Mouse (Mus musculus) heart, embryonic 12.5 days (tissue): ENCODE results near the gene Grin2c. TPM values are rescaled to one million over a fixed set of nuclear protein-coding genes. Genes with fewer than 3 reads are reported as not detected.

ENCODE experiments used
- ATAC-seq: fragments of 200-750 bp; cut with Nextera tagmentation; 2 replicates; pipeline ENCODE4 v1.8.0; 2017; ENCODE audit warnings: moderate TSS enrichment, moderate library complexity; ENCODE audit not compliant: insufficient number of reproducible peaks, low FRiP score
- H3K27ac ChIP-seq: fragments of 300-500 bp; sonication (generic); 2 replicates; pipeline ENCODE4 v1.5.1; 2016; ENCODE audit warnings: mild to moderate bottlenecking, moderate library complexity; ENCODE audit not compliant: poor library complexity, severe bottlenecking
- H3K27me3 ChIP-seq: fragments of 300-500 bp; sonication (generic); replicated peaks from 2 replicates; pipeline ENCODE4 v1.6.1; 2016; ENCODE audit warnings: mild to moderate bottlenecking, moderate library complexity
- H3K36me3 ChIP-seq: fragments of 300-500 bp; sonication (generic); 2 replicates; pipeline ENCODE4 v1.6.1; 2016; ENCODE audit warnings: mild to moderate bottlenecking, moderate library complexity
- H3K4me1 ChIP-seq: fragments of 300-500 bp; sonication (generic); replicated peaks from 2 replicates; pipeline ENCODE4 v1.6.1; 2016; ENCODE audit warnings: mild to moderate bottlenecking
- H3K4me2 ChIP-seq: fragments of 300-500 bp; sonication (generic); 2 replicates; pipeline ENCODE4 v1.6.1; 2016; ENCODE audit warnings: mild to moderate bottlenecking, moderate library complexity
- H3K4me3 ChIP-seq: fragments of 300-500 bp; sonication (generic); 2 replicates; pipeline ENCODE4 v1.5.1; 2016; ENCODE audit warnings: mild to moderate bottlenecking
- H3K9ac ChIP-seq: fragments of 300-500 bp; sonication (generic); 2 replicates; pipeline ENCODE4 v1.6.1; 2016; ENCODE audit warnings: mild to moderate bottlenecking, moderate library complexity
- H3K9me3 ChIP-seq: fragments of 300-500 bp; sonication (generic); replicated peaks from 2 replicates; pipeline ENCODE4 v1.6.1; 2016; ENCODE audit warnings: mild to moderate bottlenecking, moderate library complexity
- WGBS: fragments of 180-500 bp; shearing (Covaris S2); methylation state at CpG from one replicate; pipeline ENCODE4 v1.1.7; 2016; 5-methylcytosine and 5-hydroxymethylcytosine counted together
- polyA plus RNA-seq: library from polyadenylated mRNA; unstranded; fragments of >200 nt; fragmentation: Nextera tagmentation; extraction: Ambion mirVana; gene quantifications from 2 replicates; pipeline ENCODE4 v1.2.1, GENCODE M21; 2016

Grin2c gene
- polyA plus RNA-seq, 1 experiment from 2014 or later, result 0.15 TPM

DNA sequence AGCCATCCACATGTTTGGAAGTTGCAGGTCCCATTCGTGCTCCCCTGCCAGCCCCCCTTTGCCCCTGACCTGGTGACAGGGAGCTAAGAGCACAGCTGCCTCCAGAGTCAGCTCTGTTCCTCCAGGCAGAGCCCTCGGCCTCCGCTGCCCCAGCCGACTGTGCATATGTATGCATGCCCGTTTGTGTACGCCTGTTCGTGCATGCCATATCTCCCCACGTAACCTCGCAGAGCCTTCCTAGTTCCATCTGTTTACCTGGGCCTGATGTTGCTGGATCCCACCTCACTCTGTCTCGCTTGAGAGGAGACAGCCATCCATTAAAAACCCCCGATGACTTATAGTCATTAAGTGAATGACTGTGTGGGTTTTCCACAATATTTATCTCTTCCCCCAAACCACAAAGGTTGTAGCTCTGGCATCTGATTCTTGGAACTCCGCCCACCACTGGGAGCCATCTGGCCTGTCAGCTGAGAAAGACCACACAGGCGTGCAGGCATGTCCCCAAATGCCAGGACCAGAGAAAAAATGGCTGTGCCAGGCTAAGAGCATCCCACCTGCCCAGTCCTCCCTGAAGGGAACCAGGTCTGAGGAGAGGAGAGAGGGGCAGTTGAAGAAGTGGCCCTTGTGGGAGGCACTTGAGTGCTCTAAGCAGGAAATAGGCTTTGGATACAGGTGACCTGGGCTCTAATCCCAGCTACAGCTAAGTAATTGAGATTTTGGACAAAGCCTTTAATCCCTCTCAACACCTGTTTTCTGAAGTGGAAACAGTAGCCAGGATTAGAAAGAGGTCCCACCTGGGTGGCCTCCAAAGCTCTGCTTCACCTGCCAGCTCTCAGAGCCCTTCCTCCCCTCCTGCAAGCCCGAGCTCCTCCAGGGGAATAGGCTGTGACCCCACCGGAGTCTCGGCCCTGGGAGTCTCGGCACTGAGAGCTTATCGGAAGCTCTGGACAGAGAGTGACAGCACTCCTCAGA lies 49.3 kb downstream of the Grin2c start:
- Histone ChIP-seq H3K27me3 (0 out of 2 replicates have a peak, but pooled peaks cover 3% of the 10 kb centered on the region), H3K9me3 (no peaks in the 10 kb centered on the region), H3K9ac (0 out of 2 replicates have a peak overlapping the region, but pooled peaks have one; percentile 49), H3K4me2 (no peak overlapping the region), H3K4me1 (peaks cover 65% of the 10 kb centered on the region), H3K36me3 (no peaks in the 10 kb centered on the region), H3K4me3 (no peak overlapping the region), H3K27ac (no peak overlapping the region)
- 58% methylated on average over 18 of the region's 18 CpGs for WGBS
- ATAC-seq, result no peak

DNA sequence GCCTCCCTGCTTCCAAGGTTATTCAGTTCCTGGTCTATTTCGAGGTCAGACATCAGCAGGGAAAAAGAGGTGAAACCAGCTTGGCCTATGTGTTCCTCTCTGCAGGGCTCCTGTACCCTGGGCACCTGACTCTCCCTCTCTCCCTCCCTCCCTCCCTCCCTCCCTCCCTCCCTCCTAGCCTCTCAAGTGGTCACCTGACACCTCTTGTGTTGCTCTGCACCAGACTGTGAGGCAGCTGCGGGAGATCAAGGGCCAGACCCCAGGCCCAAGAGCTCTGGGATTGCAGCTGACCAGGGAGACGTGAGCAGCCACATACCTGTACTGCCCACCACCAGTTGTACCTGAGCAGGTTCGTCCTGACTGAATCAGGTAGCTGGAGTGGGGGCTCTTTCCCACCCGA lies 51.9 kb downstream of the Grin2c start:
- H3K9me3 ChIP-seq, result no peaks in the 10 kb centered on the region
- peaks cover 58% of the 10 kb centered on the region for H3K4me1 ChIP-seq
- H3K9ac ChIP-seq, result peak overlapping the region; percentile 9; the same call in 1 of the 2 replicates
- H3K4me3 ChIP-seq, result no peak overlapping the region
- H3K27me3 ChIP-seq, result 0 out of 2 replicates have a peak, but pooled peaks cover 3% of the 10 kb centered on the region
- no peaks in the 10 kb centered on the region for H3K36me3 ChIP-seq
- ATAC-seq, result peak; percentile 68; the same call in 1 of the 2 replicates
- H3K27ac ChIP-seq, result peak overlapping the region; percentile 60
- 29% methylated on average over 5 of the region's 5 CpGs for WGBS
- no peak overlapping the region; the same call in 1 of the 2 replicates for H3K4me2 ChIP-seq

DNA sequence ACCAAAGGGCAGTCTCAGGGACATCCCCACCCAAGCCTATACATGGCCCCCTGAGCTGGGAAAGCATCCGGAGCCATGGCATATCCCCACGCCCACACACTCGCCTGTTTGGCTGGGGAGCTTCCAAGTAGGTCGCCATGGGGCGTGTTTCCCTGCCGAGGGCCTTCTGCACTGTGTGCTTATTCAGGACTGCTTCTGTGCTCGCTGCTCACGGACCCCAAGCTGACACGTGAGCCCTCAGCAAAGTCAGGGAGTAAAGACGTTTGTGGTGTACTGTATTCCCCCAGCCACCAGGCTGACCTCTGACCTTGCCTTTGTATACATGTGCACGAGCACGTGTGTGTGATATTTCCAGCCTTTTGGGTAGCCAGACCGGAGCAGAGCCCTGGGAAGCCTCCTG lies 54.9 kb downstream of the Grin2c start:
- Histone ChIP-seq H3K36me3 (peaks cover 18% of the 10 kb centered on the region), H3K9ac (no peak overlapping the region), H3K27ac (no peak overlapping the region), H3K4me2 (no peak overlapping the region), H3K4me3 (no peak overlapping the region), H3K4me1 (peaks cover 41% of the 10 kb centered on the region), H3K9me3 (no peaks in the 10 kb centered on the region), H3K27me3 (no peaks in the 10 kb centered on the region; the same call in 1 of the 2 replicates)
- 67% methylated on average over 13 of the region's 13 CpGs for WGBS
- ATAC-seq, result no peak

DNA sequence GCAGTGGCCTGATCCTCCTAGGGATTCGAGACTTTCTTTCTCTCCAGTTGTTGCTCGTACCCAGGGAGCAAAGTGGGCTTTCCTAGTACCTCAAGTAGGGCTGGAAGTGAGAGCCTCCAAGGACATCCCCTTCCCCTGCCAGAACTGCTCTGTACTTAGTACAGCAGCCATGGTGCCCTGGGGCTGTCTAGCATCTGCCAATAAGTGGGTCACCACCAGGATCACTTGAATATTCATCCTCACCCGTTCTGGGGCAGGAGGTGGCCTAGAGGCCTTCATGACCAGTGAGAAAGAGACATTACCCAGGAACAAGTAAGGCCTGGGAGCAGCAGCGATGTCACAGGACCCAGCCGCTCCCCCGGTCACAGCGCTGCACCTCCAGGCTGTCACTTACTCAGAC lies 57.1 kb downstream of the Grin2c start:
- WGBS, result 77% methylated on average over 7 of the region's 7 CpGs
- Histone ChIP-seq H3K9me3 (no peaks in the 10 kb centered on the region), H3K4me1 (peaks cover 30% of the 10 kb centered on the region), H3K4me2 (no peak overlapping the region), H3K36me3 (peaks cover 37% of the 10 kb centered on the region), H3K4me3 (no peak overlapping the region), H3K9ac (no peak overlapping the region), H3K27me3 (peaks cover 9% of the 10 kb centered on the region; the same call in 1 of the 2 replicates), H3K27ac (no peak overlapping the region)
- no peak for ATAC-seq

DNA sequence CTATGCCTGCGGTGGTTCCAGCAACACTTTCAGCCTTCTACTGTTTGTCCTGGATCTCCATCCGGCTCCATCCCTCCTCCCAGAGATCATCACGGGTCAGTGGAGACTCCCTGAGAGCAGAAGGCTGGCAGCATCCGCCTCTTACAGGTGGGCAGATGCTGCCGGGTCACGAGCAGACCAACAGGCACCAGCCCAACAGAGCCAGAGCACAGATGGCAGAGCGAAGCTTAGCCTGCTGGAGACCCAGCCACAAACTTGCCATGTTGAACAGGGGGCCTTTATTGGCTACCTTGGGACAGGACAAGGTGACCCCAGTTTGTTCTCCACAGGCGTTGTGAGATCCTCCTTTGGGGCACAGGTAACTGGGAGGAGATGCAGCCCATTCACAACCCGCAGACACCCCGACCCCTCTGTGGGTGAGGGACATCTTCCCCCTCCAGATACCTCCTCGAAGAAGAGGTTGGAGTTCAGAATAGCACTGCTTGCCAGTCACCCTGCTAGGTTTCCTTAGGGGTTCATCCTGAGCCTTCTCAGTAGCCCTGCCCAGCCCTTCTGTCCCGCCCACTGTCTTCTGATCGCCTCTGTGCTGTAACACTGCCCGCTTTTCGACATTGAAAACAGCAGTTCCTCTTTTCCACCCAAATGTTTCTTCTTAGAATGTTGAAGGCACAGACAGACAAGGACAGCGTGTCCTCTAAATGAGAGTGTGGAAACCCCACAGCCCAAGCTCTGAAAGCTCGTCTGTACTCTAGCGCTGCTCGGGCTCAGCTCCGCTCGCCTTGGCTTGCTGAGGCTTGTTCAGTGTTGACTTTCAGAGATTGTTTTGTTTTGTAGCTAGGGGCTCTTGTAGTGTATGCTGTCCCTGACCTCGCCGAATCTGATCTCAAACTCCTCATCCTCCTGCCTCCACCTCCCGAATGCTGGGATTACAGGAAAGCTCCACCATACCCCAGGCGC lies 58.0 kb downstream of the Grin2c start:
- no peak for ATAC-seq
- Histone ChIP-seq H3K4me3 (no peak overlapping the region), H3K4me1 (peaks cover 24% of the 10 kb centered on the region), H3K9ac (no peak overlapping the region), H3K9me3 (no peaks in the 10 kb centered on the region), H3K4me2 (no peak overlapping the region), H3K27me3 (peaks cover 9% of the 10 kb centered on the region; the same call in 1 of the 2 replicates), H3K27ac (no peak overlapping the region), H3K36me3 (peaks cover 39% of the 10 kb centered on the region)
- 73% methylated on average over 25 of the region's 25 CpGs for WGBS

DNA sequence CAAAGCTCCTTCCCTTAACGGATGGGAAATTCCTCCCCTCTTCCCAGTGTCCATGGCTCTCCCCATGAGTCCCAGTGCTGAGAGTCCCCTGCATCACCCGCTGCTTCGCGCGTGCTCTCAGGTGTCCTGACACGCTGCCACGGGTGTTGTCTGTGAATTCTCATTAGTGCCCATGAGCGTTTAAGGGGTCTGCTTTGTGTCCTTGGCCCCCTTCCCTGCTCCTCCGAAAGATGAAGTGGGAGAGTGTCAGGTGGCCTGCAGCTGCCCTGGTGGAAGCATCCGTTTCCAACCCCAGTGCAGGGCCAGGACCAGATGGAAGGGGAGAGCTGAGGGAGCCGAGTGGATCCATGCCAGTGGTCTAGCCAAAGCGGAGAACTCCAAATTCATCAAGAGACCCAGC lies 58.9 kb downstream of the Grin2c start:
- H3K4me3 ChIP-seq, result no peak overlapping the region
- peaks cover 39% of the 10 kb centered on the region for H3K36me3 ChIP-seq
- H3K4me1 ChIP-seq, result peaks cover 24% of the 10 kb centered on the region
- 74% methylated on average over 12 of the region's 12 CpGs for WGBS
- no peak overlapping the region for H3K27ac ChIP-seq
- no peak overlapping the region for H3K4me2 ChIP-seq
- ATAC-seq, result no peak
- no peak overlapping the region for H3K9ac ChIP-seq
- H3K27me3 ChIP-seq, result peaks cover 9% of the 10 kb centered on the region; the same call in 1 of the 2 replicates
- no peaks in the 10 kb centered on the region for H3K9me3 ChIP-seq

DNA sequence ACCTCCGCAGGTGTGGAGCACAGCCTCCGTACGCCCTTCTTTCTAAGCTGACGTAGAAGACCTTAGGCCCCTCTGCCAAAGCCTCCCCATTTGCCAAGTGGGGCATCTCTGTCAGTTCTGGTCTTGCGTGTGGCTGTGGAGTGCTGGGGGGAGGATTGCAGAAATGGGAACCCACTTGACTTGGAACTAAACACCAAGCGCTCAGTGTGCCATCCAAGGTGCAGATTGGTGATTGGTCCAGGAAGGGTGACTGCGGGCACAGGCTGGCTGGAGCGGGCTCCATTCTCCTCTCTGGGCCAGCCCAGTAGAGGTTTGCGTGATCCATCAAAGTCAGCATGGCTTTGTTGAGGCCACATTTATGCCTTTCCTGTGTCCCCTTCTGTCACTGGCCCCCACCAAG lies 64.3 kb downstream of the Grin2c start:
- Histone ChIP-seq H3K4me1 (no peaks in the 10 kb centered on the region), H3K9ac (no peak overlapping the region), H3K27ac (no peak overlapping the region), H3K36me3 (peaks cover 51% of the 10 kb centered on the region), H3K27me3 (peaks cover 9% of the 10 kb centered on the region; the same call in 1 of the 2 replicates), H3K9me3 (no peaks in the 10 kb centered on the region), H3K4me2 (no peak overlapping the region), H3K4me3 (no peak overlapping the region)
- no peak for ATAC-seq
- WGBS, result 93% methylated on average over 9 of the region's 9 CpGs

DNA sequence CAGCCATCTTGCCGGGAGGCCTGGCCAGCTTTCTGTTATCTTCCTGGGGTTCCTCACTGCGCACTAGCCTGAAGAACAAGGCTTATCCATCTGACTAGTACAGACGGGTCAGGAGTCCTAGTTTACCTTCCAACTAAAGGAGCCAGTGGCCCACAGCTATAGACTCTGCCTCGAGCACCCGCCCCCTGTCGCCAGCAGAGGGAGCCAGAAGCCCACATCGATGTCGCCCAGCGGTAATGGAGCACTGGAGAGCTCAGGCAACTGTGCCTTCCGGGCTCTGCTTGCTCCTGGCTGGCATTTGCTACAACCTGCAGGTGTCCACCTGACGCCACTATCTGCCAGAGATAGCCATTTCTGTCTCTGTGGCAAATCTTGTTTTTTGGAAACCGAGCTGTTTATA lies 64.7 kb downstream of the Grin2c start:
- Histone ChIP-seq H3K36me3 (peaks cover 51% of the 10 kb centered on the region), H3K4me2 (no peak overlapping the region), H3K9me3 (no peaks in the 10 kb centered on the region), H3K27ac (no peak overlapping the region), H3K27me3 (peaks cover 9% of the 10 kb centered on the region; the same call in 1 of the 2 replicates), H3K9ac (no peak overlapping the region), H3K4me3 (no peak overlapping the region), H3K4me1 (no peaks in the 10 kb centered on the region)
- 10% methylated on average over 12 of the region's 12 CpGs for WGBS
- peak; percentile 57; the same call in 1 of the 2 replicates for ATAC-seq

DNA sequence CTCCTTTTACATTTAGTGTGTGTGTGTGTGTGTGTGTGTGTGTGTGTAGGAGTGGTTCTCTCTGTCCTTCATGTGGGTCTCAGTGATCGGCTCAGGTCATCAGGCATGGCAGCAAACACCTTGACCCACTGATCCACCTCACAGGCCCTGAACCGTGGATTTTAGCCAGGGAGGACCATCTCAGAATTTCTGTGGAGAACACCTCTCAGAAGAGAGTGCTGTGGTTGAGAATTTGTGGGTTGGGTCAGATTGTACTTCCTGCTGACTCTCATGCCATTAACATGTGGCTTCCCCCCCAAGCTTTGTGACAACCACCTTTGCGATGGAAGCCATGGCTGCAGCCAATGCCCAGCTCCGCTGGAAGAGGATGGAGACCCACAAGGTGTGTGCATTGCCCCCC lies 66.5 kb downstream of the Grin2c start:
- Histone ChIP-seq H3K9me3 (no peaks in the 10 kb centered on the region), H3K4me2 (no peak overlapping the region), H3K36me3 (peaks cover 36% of the 10 kb centered on the region), H3K27me3 (peaks cover 5% of the 10 kb centered on the region; the same call in 1 of the 2 replicates), H3K4me1 (peaks cover 8% of the 10 kb centered on the region), H3K27ac (no peak overlapping the region), H3K9ac (no peak overlapping the region), H3K4me3 (no peak overlapping the region)
- ATAC-seq, result no peak
- WGBS, result 91% methylated on average over 4 of the region's 4 CpGs
